Mouse (Mus musculus): ENCODE measurements at regions not wholly inside any gene's neighbourhood (a gene's known extent, or its start where the extent isn't known, plus 50 kb on each side); places are given as distances from the start of the nearest gene placed in this dataset.

- peaks cover 1% of the 10 kb centered on the region; the same call in 1 of the 2 replicates for H3K4me1 ChIP-seq (ENCODE audit: control insufficient read depth, insufficient read depth, insufficient read length)
- no peaks in the 10 kb centered on the region for H3K36me3 ChIP-seq (ENCODE audit: control insufficient read depth, insufficient read depth, low read length)
- no peak for TF ChIP-seq POLR2A (IDR thresholded peaks at IDR 0.05; ENCODE audit: low read depth, low read length)
- no peak for TF ChIP-seq CTCF (IDR thresholded peaks at IDR 0.05; ENCODE audit: extremely low read depth, insufficient read depth, insufficient read length, insufficient replicate concordance)
- no peak overlapping the region for H3K27ac ChIP-seq (ENCODE audit: insufficient read depth, low read length)
- no peak for DNase-seq (ENCODE audit: low read depth in 1 of 2, low spot score in 2 of 2)
- 90% methylated on average over 9 of the region's 9 CpGs for WGBS
- H3K27me3 ChIP-seq (ENCODE audit: control insufficient read depth, insufficient read depth, low read length), result no peaks in the 10 kb centered on the region
- H3K4me3 ChIP-seq (ENCODE audit: extremely low read depth, insufficient read depth, insufficient read length), result no peak overlapping the region
Observed at GRCm38 (mm10) chr2:160440236-160440635, 73.4 kb upstream of the Mafb start.

DNA sequence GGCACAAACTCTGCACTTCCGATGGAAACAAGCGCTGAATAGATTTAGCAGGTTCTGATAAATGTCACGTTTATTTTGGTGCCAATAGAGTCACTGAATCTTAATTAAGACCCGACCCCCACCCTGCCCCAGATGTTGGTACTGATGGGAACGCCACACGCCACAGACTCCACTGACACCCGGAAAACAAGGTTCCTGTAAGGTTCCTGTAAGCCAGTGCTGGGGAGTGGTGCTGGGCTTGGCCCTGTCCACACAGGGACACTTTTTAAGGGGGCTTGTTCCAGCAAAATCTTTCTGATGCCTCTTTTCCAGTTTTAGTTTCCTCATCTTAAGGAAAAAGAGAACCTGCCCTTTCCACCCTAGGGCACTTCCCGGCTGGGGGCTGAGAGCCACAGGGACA lies 84.2 kb upstream of the Mafb start:
- no peak overlapping the region for H3K4me3 ChIP-seq (ENCODE audit: extremely low read depth, insufficient read depth, insufficient read length)
- no peaks in the 10 kb centered on the region for H3K36me3 ChIP-seq (ENCODE audit: control insufficient read depth, insufficient read depth, low read length)
- H3K27me3 ChIP-seq (ENCODE audit: control insufficient read depth, insufficient read depth, low read length), result no peaks in the 10 kb centered on the region
- WGBS, result 23% methylated on average over 8 of the region's 8 CpGs
- TF ChIP-seq POLR2A (IDR thresholded peaks at IDR 0.05; ENCODE audit: low read depth, low read length) (no peak), CTCF (IDR thresholded peaks at IDR 0.05; ENCODE audit: extremely low read depth, insufficient read depth, insufficient read length, insufficient replicate concordance) (no peak)
- 0 out of 2 replicates have a peak, but pooled peaks cover 2% of the 10 kb centered on the region for H3K4me1 ChIP-seq (ENCODE audit: control insufficient read depth, insufficient read depth, insufficient read length)
- H3K27ac ChIP-seq (ENCODE audit: insufficient read depth, low read length), result no peak overlapping the region
- no peak for DNase-seq (ENCODE audit: low read depth in 1 of 2, low spot score in 2 of 2)

- DNase-seq (ENCODE audit: low read depth in 1 of 2, low spot score in 2 of 2), result peak; percentile 3 to 40
- H3K36me3 ChIP-seq (ENCODE audit: control insufficient read depth, insufficient read depth, low read length), result no peaks in the 10 kb centered on the region
- H3K4me1 ChIP-seq (ENCODE audit: control insufficient read depth, insufficient read depth, insufficient read length), result 0 out of 2 replicates have a peak, but pooled peaks cover 2% of the 10 kb centered on the region
- peak overlapping the region; percentile 32; the same call in 1 of the 2 replicates for H3K4me3 ChIP-seq (ENCODE audit: extremely low read depth, insufficient read depth, insufficient read length)
- TF ChIP-seq POLR2A (IDR thresholded peaks at IDR 0.05; ENCODE audit: low read depth, low read length) (no peak), CTCF (IDR thresholded peaks at IDR 0.05; ENCODE audit: extremely low read depth, insufficient read depth, insufficient read length, insufficient replicate concordance) (no peak)
- WGBS, result 2% methylated on average over 21 of the region's 21 CpGs
- H3K27ac ChIP-seq (ENCODE audit: insufficient read depth, low read length), result no peak overlapping the region
- H3K27me3 ChIP-seq (ENCODE audit: control insufficient read depth, insufficient read depth, low read length), result no peaks in the 10 kb centered on the region
Observed at GRCm38 (mm10) chr2:160451481-160452238, 84.8 kb upstream of the Mafb start.

DNA sequence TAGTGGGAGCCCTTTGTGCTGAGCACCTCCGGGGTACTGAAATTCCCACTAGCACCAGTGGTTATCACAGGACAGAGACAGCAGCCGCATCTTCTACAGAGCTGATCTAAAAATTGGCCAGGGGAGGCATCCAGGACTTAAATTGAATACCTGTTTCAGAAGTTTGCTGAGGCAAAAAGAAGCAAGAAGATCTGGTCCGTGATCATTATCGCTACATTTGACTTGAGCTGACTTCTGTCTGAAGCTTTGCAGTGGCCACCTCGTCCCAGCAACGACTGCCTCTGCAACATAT lies 85.3 kb upstream of the Mafb start:
- TF ChIP-seq CTCF (IDR thresholded peaks at IDR 0.05; ENCODE audit: extremely low read depth, insufficient read depth, insufficient read length, insufficient replicate concordance), result no peak
- no peak for TF ChIP-seq POLR2A (IDR thresholded peaks at IDR 0.05; ENCODE audit: low read depth, low read length)
- Histone ChIP-seq H3K4me3 (ENCODE audit: extremely low read depth, insufficient read depth, insufficient read length) (no peak overlapping the region), H3K27ac (ENCODE audit: insufficient read depth, low read length) (no peak overlapping the region), H3K27me3 (ENCODE audit: control insufficient read depth, insufficient read depth, low read length) (no peaks in the 10 kb centered on the region), H3K4me1 (ENCODE audit: control insufficient read depth, insufficient read depth, insufficient read length) (0 out of 2 replicates have a peak, but pooled peaks cover 2% of the 10 kb centered on the region), H3K36me3 (ENCODE audit: control insufficient read depth, insufficient read depth, low read length) (no peaks in the 10 kb centered on the region)
- DNase-seq (ENCODE audit: low read depth in 1 of 2, low spot score in 2 of 2), result no peak
- 29% methylated on average over 6 of the region's 6 CpGs for whole genome bisulfite sequencing

- Histone ChIP-seq H3K36me3 (ENCODE audit: control insufficient read depth, insufficient read depth, low read length) (no peaks in the 10 kb centered on the region), H3K27ac (ENCODE audit: insufficient read depth, low read length) (no peak overlapping the region), H3K27me3 (ENCODE audit: control insufficient read depth, insufficient read depth, low read length) (no peaks in the 10 kb centered on the region), H3K4me3 (ENCODE audit: extremely low read depth, insufficient read depth, insufficient read length) (no peak overlapping the region), H3K4me1 (ENCODE audit: control insufficient read depth, insufficient read depth, insufficient read length) (0 out of 2 replicates have a peak, but pooled peaks cover 2% of the 10 kb centered on the region)
- WGBS, result 93% methylated on average over 6 of the region's 6 CpGs
- no peak for TF ChIP-seq POLR2A (IDR thresholded peaks at IDR 0.05; ENCODE audit: low read depth, low read length)
- no peak for TF ChIP-seq CTCF (IDR thresholded peaks at IDR 0.05; ENCODE audit: extremely low read depth, insufficient read depth, insufficient read length, insufficient replicate concordance)
- no peak for DNase-seq (ENCODE audit: low read depth in 1 of 2, low spot score in 2 of 2)
Observed at GRCm38 (mm10) chr2:160452730-160453129, 85.9 kb upstream of the Mafb start.

DNA sequence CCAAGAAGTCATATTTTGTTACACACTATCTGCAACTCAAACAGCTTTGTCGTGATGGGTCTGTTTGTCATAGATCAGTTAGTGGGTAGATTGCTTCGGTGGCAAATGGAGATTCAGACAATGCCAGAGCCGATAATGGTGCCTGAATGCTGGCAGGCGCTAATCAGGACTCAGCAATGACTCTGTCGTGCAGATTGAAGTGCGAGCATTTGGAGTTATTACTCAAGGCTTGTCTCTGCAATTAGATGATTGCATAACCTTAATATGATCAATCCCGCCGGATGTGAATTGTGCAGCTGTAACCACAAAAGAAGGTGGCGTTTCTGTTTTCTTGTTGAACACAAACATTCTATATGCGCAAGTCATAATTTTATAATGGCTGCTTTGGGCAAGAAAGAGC lies 88.8 kb upstream of the Mafb start:
- H3K27me3 ChIP-seq (ENCODE audit: control insufficient read depth, insufficient read depth, low read length), result no peaks in the 10 kb centered on the region
- H3K4me3 ChIP-seq (ENCODE audit: extremely low read depth, insufficient read depth, insufficient read length), result no peak overlapping the region
- no peak for DNase-seq (ENCODE audit: low read depth in 1 of 2, low spot score in 2 of 2)
- H3K36me3 ChIP-seq (ENCODE audit: control insufficient read depth, insufficient read depth, low read length), result no peaks in the 10 kb centered on the region
- H3K27ac ChIP-seq (ENCODE audit: insufficient read depth, low read length), result no peak overlapping the region
- 75% methylated on average over 10 of the region's 10 CpGs for WGBS
- no peak for TF ChIP-seq POLR2A (IDR thresholded peaks at IDR 0.05; ENCODE audit: low read depth, low read length)
- no peak for TF ChIP-seq CTCF (IDR thresholded peaks at IDR 0.05; ENCODE audit: extremely low read depth, insufficient read depth, insufficient read length, insufficient replicate concordance)
- H3K4me1 ChIP-seq (ENCODE audit: control insufficient read depth, insufficient read depth, insufficient read length), result 0 out of 2 replicates have a peak, but pooled peaks cover 2% of the 10 kb centered on the region

DNA sequence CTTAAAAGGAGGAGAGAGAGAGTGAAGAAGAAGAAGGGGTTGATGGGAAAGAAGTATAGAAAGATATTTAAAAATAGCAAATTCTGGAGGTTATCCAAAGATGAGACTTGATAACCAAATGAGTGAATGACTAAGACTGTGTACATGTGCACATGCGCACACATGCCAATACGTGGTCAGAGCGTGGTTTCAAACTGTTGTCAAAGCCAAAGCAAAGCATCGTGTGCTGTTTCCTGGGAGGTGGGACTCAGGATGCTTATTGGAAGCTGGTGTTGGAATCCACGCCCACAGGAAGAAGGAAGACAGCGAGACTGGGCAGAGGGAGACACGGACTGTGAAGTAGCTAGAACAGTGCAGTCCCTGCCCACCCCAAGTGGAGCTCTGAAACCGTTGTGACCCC lies 89.8 kb upstream of the Mafb start:
- Histone ChIP-seq H3K27ac (ENCODE audit: insufficient read depth, low read length) (no peak overlapping the region), H3K4me1 (ENCODE audit: control insufficient read depth, insufficient read depth, insufficient read length) (0 out of 2 replicates have a peak, but pooled peaks cover 2% of the 10 kb centered on the region), H3K4me3 (ENCODE audit: extremely low read depth, insufficient read depth, insufficient read length) (no peak overlapping the region), H3K36me3 (ENCODE audit: control insufficient read depth, insufficient read depth, low read length) (no peaks in the 10 kb centered on the region), H3K27me3 (ENCODE audit: control insufficient read depth, insufficient read depth, low read length) (no peaks in the 10 kb centered on the region)
- 44% methylated on average over 8 of the region's 8 CpGs for WGBS
- DNase-seq (ENCODE audit: low read depth in 1 of 2, low spot score in 2 of 2), result no peak
- TF ChIP-seq CTCF (IDR thresholded peaks at IDR 0.05; ENCODE audit: extremely low read depth, insufficient read depth, insufficient read length, insufficient replicate concordance) (no peak), POLR2A (IDR thresholded peaks at IDR 0.05; ENCODE audit: low read depth, low read length) (no peak)
